Mouse (Mus musculus): Measurements from ENCODE around the gene Osbpl5.
"Not testable (repeated sequence)": the region's sequence is repeated elsewhere in the genome, so short reads cannot be mapped to it uniquely, and the experiment has no call there.

The Osbpl5 gene

DNA sequence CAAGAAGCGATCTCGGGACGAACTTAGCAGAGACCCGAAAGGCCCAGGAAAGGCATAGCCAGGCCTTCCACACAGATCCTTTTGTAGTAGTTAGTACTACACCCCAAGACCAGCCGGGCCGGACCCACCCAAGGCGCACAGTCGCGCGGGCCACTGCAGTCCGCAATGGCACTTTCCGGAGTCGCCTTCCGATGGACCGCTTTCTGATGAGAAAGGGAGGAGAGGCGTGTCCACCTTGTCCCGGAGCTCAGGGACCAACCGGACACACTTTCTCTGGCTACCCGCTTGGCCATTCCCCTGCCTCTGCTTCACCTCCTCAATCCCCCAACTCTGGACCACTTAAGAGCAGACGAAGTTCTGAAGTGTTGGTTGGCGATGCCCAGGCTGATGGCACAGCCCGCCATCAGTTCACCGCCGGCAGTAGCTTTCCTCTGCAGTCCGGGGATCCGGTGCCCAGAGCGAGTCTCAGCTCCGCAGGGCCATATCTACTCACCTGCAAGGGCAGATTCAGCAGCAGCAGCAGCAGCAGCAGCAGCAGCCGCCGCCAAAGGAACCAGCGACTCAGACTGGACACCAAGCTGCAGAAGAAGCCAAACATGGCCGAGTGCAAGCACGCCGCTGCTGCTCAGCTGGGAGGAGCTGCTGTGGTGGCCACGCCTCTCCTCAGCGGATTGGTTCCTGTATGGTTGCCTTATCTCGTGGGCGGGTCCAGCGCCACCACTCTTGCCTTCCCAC lies 107.6 kb downstream of the Osbpl5 start, which contains the start of gene Tnfrsf22:
Gene Tnfrsf22, minus strand, starts transcription at position 628 of the 735 bp plus-strand sequence.
- peak; percentile 61 to 79 for DNase-seq (ENCODE audit: low spot score in 2 of 2)

GRCm38 (mm10) chr7:143643949-143644348 lies 112.8 kb downstream of the Osbpl5 start:
- DNase-seq (ENCODE audit: low spot score in 2 of 2), result not testable (repeated sequence)
